Mouse (Mus musculus) kidney, embryonic 14.5 days (tissue): ENCODE data around the gene Hipk2. TPM values are rescaled to one million over a fixed set of nuclear protein-coding genes. Genes with fewer than 3 reads are reported as not detected.

Source experiments
- ATAC-seq: fragments of 200-750 bp; cut with Nextera tagmentation; 2 replicates; pipeline ENCODE4 v1.8.0; 2017; ENCODE audit warnings: moderate number of reproducible peaks, mild to moderate bottlenecking, moderate TSS enrichment, moderate library complexity; ENCODE audit not compliant: low FRiP score, low TSS enrichment
- H3K27ac ChIP-seq: fragments of 300-500 bp; sonication (generic); 2 replicates; pipeline ENCODE4 v1.5.1; 2014; ENCODE audit warnings: low read depth, mild to moderate bottlenecking, low read length, moderate library complexity, mixed read lengths
- H3K27me3 ChIP-seq: fragments of 300-500 bp; sonication (generic); 2 replicates; pipeline ENCODE4 v1.6.1; 2014; ENCODE audit warnings: mild to moderate bottlenecking, low read length; ENCODE audit not compliant: control insufficient read depth, insufficient read depth
- H3K36me3 ChIP-seq: fragments of 300-500 bp; sonication (generic); 2 replicates; pipeline ENCODE4 v1.6.1; 2014; ENCODE audit warnings: low read length, mixed read lengths; ENCODE audit not compliant: control insufficient read depth, insufficient read depth
- H3K4me1 ChIP-seq: fragments of 300-500 bp; sonication (generic); 2 replicates; pipeline ENCODE4 v1.6.1; 2014; ENCODE audit warnings: low read length, mixed read lengths; ENCODE audit not compliant: control insufficient read depth, insufficient read depth
- H3K4me2 ChIP-seq: fragments of 300-500 bp; sonication (generic); replicated peaks from 2 replicates; pipeline ENCODE4 v1.6.1; 2014; ENCODE audit warnings: low read depth, mild to moderate bottlenecking, low read length
- H3K4me3 ChIP-seq: fragments of 300-500 bp; sonication (generic); 2 replicates; pipeline ENCODE4 v1.5.1; 2014; ENCODE audit warnings: mild to moderate bottlenecking, low read length
- H3K9ac ChIP-seq: fragments of 300-500 bp; sonication (generic); 2 replicates; pipeline ENCODE4 v1.6.1; 2014; ENCODE audit warnings: low read depth, mild to moderate bottlenecking, low read length, moderate library complexity
- H3K9me3 ChIP-seq: fragments of 300-500 bp; sonication (generic); 2 replicates; pipeline ENCODE4 v1.6.1; 2016; ENCODE audit warnings: low read length; ENCODE audit not compliant: control insufficient read depth
- WGBS: fragments of 180-500 bp; shearing (Covaris S2); extraction: QIAGEN DNeasy Blood & Tissue Kit; methylation state at CpG from one replicate; pipeline ENCODE4 v1.1.7; 2014; 5-methylcytosine and 5-hydroxymethylcytosine counted together
- polyA plus RNA-seq: library from polyadenylated mRNA; unstranded; fragments of >200 nt; fragmentation: Nextera tagmentation; extraction: Ambion mirVana; gene quantifications from 2 replicates; pipeline ENCODE4 v1.2.1, GENCODE M21; 2014

Hipk2 gene
- polyA plus RNA-seq, 1 experiment from 2014 or later, result 33.6 TPM

- Histone ChIP-seq H3K9ac (no peak overlapping the region), H3K4me1 (0 out of 2 replicates have a peak, but pooled peaks cover 3% of the 10 kb centered on the region), H3K27ac (no peak overlapping the region), H3K36me3 (no peaks in the 10 kb centered on the region), H3K4me3 (no peak overlapping the region), H3K27me3 (peaks cover 21% of the 10 kb centered on the region), H3K9me3 (no peaks in the 10 kb centered on the region), H3K4me2 (no peak overlapping the region)
- no peak for ATAC-seq
- 72% methylated on average over 4 of the region's 4 CpGs for WGBS
Measured at GRCm38 (mm10) chr6:38661626-38662025, 214.3 kb downstream of the Hipk2 start.

DNA sequence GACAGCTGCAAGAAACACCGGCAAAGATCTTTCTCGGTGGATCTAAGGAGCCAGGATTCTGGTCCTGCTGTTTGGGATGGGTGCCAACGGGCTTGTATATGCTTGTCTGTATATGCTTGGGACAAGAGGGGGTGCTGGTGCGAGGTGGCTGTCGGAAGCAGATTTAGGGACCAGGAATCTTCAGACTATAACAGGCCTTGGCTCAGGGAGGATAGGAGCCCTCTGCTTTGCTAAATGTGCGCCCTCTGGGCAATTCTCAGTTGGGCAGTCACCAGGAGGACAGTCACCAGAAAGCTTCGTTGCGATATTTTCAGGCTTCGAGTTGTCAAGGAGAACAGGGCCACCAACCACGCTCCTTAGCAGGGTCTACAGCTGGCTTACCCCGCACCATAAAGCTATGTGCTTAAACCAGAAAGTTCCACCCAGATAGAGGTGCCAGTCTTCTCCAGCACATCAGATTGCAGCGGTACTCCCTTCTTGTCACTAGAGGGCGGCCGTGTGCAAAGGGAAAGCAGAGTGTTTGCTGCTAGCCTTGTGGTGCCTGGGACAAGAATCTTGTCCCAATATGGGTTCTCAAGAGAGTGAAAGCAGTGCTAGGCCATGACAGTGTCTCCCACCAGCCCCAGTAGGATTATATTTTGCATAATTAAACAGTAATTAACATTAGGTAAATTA is 225.6 kb downstream of the Hipk2 start:
- no peak overlapping the region for H3K9ac ChIP-seq
- H3K36me3 ChIP-seq, result no peaks in the 10 kb centered on the region
- H3K4me2 ChIP-seq, result no peak overlapping the region
- H3K4me3 ChIP-seq, result no peak overlapping the region
- no peak overlapping the region for H3K27ac ChIP-seq
- WGBS, result 43% methylated on average over 14 of the region's 14 CpGs
- no peaks in the 10 kb centered on the region for H3K27me3 ChIP-seq
- no peaks in the 10 kb centered on the region for H3K4me1 ChIP-seq
- no peaks in the 10 kb centered on the region for H3K9me3 ChIP-seq
- peak; percentile 55; the same call in 1 of the 2 replicates for ATAC-seq

DNA sequence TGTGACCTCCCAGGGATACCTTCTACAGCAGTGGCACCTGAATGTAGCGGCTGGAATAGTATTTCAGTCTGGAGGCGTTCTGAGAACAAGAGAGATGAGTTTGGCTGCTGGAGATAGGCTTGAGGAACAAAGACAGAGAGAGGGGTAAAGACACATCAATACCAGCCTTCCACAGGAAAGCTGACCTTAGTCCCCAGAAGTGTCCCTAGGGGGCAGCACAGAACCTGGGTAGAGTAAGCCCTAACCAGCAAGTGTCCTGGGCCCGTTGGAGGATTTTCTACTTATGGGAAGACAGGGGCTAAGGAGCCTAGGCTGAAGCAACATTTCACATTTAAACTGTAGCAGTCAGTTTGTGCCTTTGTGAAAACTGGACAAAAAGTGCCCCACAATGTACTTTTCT is 226.4 kb downstream of the Hipk2 start:
- Histone ChIP-seq H3K4me3 (no peak overlapping the region), H3K4me2 (no peak overlapping the region), H3K9ac (no peak overlapping the region), H3K27me3 (no peaks in the 10 kb centered on the region), H3K27ac (no peak overlapping the region), H3K4me1 (no peaks in the 10 kb centered on the region), H3K9me3 (no peaks in the 10 kb centered on the region), H3K36me3 (no peaks in the 10 kb centered on the region)
- WGBS, result 79% methylated on average over 3 of the region's 3 CpGs
- ATAC-seq, result no peak

Other genes starting within 250 kb of the Hipk2 start
- 0.24 and 0.46 TPM in 2 replicates for gene Klrg2, start 238.9 kb downstream of the Hipk2 start, polyA plus RNA-seq
- gene Clec2l, start 213.1 kb downstream of the Hipk2 start, polyA plus RNA-seq, result 1.1 and 1.3 TPM in 2 replicates
- 2.4 and 3.3 TPM in 2 replicates for gene Tbxas1, start 761 bp downstream of the Hipk2 start, polyA plus RNA-seq
- 3.7 and 7.4 TPM in 2 replicates for gene Parp12, start 242.2 kb upstream of the Hipk2 start, polyA plus RNA-seq